Mouse (Mus musculus) urinary bladder, adult 2 months (tissue): ENCODE measurements around the gene Tcta. TPM values are rescaled to one million over a fixed set of nuclear protein-coding genes. Genes with fewer than 3 reads are reported as not detected.
A peak's percentile ranks its signal among the peaks of the same experiment; 100 is the strongest.
"Not testable (repeated sequence)": the region's sequence is repeated elsewhere in the genome, so short reads cannot be mapped to it uniquely, and the experiment has no call there.

ENCODE experiments used
- DNase-seq: peaks from one replicate; pipeline ENCODE4 v3.0.0; 2022; ENCODE audit warnings: low spot score
- polyA plus RNA-seq: library from polyadenylated mRNA; depleted of rRNA; stranded (reverse); fragments of >200 nt; gene quantifications from 2 replicates; pipeline ENCODE4 v1.2.3, GENCODE M21; 2012

The Tcta gene
- polyA plus RNA-seq, 1 experiment, result 107 TPM

DNA sequence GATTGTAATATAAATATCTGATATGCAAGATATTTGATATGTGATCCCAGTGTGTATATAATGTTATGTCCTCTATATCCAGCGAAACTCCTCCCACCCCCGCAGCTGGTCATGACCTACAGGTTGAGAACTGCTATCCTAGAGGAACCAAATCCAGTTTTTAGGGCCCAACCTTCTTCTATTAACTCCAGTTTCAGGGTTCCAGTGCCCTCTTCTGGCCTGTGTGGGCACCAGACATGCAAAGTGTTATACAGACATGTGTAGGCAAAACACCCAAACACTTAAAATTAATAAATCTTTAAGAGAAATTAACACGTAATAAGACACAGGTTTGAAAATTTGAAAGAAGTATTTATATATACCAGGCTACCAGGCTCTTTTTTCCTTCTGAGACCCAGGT lies 11.6 kb upstream of the Tcta start:
- DNase-seq, result no peak

DNA sequence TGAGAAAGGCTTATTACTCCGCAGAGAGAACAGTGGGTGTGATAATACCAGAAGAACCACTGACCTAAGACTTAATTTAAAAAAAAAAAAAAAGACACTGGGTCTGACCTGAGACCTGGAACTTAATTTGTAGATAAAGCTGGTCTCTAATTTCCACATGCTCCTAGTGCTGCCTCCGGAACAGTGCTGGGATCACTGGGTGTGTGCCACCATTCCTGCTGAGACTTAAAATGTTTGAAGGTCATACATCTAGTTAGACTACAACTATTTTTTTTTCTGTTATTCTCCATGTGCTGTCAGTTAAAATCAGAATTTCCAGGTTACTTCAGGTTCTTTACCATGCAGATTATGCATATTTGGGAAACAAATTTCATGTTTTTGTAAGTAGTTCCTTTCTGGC lies 2.2 kb upstream of the Tcta start:
- no peak for DNase-seq

DNA sequence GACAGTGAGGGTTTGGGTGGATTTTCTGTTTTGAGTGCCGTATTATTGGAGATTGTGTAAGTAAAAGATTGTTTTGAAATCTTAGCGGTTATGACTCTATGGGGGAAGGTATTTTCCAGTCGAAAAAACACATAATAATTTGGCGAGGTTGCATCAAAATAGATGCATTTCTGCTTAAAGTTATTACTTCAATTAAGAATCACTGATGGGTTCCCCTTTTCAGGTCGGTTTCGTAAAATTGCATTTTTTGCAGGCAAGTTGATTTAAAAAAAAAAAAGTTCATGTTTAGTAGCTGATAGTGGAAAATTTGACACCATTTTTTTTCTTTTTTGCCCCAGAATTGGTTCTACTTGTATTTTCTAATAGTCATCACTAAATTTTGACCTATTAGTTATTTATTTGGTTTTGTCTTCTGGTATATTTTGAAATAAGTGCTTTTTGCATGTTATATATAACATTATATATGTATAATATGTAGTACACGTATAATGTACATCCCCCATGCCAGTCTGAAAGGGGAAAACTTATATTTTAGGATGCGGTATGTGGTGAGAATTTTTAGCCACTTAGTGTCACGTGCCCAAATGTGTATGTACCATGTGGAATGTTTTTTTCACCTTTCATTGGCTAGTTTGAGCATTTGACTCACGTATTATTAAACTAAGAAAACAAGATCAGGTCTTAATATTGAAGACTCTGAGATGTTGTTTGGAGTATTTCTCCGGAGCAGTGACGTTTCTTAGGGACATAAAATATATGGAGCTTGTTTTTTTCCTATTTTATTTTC lies 1.3 kb upstream of the Tcta start:
- DNase-seq, result no peak

DNA sequence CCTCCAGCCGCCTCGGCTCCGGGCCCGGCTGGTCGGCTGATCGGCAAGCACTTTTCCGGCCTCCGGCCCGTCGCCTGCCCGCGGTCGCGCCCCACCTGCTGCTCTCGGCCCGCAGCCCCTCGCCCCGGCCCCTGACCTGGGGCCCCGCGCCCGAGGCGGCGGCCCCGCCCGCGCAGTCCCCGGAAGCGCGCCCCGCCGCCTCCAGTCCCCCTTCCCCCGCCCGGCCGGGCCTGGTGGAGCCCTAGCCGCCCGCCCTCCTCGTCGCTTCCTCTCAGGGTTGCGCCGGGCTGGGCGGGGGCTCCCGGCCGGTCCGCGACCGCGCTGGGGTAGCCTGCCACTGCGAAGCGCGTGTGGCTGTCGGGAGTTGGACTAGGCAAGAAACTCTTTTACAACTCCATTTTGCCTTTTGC lies 616 bp upstream of the Tcta start:
- no peak for DNase-seq

DNA sequence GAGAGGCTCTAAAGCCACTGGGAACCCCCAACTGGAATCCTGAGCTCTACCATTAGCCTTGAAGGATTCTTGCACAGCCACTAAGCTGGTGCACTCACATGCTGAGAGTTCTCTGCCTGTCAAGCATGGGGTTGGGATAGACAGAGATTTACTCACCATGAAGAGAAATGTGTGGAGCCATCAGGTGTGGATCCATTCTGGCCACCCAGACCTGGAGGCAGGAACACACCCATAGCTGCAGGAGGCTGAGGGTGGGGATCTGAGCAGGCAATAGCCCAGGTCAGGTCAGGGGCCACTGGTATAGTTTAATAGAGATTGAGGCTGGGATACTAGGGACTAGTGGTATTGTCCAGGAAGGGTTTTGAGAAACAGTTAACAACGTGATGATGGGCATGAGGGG lies 790 bp downstream of the Tcta start:
- no peak for DNase-seq

DNA sequence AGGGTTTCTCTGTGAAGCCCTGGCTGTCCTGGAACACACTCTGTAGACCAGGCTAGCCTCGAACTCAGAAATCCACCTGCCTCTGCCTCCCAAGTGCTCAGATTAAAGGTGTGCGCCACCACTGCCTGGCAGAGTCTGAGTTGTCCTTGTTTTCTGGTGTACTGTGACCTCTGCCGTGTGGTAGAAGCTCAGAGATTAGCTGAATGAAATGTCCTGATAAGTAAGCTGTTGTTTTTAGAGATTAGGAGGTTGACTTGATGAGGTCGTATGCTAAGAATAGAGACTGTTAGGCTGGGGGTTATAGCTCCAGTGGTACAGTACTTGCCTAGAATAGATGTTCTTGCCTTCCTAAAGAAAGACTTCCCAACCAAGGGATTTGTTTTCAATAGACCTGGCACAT lies 1.2 kb downstream of the Tcta start:
- no peak for DNase-seq

DNA sequence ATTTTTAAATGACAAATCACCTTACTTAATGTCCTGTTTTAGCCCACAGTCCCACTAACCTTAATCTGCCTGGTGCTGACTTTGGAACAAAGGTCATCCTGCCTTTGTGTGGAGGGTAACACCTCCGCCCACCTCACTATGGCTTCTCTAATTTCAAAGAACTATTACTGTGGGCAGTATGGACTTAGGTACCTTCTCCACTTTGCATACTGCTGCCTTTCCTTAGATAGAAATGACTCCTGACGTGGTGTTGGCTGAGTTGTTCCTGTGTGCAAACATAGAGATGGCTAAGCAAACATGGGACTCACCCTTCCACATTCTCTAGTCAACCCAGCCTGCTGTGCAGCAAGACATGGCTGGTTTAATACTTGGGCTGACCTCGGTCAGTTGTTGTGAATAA lies 4.1 kb downstream of the Tcta start:
- no peak for DNase-seq

DNA sequence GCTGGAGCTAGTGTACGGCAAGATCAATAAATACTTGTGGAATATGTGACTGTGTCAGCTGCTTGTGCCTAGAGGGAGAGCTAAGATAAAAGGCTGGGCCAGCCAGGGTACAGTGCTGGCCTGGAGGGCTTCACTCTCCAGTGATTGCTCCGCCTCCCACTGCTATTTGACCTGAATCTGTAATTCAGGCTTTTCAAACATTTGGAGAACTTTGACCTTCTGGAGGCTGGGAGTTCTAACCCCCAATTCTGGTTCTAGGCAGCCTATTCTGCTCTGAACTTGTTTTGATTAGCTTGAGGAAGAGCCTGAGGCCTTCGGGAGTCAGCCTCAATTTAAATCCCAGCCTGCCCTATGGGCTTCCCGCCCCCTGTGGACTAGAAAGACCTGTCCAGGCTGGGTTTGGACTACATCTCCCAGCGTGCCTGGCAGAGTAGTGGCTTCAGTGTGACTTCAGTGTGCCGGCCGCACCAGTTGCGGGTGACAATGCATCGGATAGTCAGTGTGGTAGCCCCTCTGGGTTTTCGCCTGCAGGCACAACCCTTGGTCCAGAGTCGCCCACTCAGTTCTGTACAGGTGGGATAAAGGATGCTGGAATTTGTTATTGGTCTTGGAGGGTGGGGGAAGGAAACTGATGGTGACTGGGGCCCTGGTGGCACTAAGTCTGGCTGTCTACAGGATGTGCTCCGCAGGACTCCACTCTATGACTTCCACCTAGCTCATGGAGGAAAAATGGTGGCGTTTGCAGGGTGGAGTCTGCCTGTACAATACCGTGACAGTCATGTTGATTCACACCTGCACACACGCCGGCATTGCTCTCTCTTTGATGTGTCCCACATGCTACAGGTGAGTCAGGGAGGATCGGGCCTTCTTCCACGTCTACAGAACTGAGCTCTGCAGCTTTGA lies 9.3 kb downstream of the Tcta start, which contains the start of gene Amt:
TSS of gene Amt (plus strand) at position 401 of the 903 bp plus-strand sequence.
- no peak for DNase-seq

DNA sequence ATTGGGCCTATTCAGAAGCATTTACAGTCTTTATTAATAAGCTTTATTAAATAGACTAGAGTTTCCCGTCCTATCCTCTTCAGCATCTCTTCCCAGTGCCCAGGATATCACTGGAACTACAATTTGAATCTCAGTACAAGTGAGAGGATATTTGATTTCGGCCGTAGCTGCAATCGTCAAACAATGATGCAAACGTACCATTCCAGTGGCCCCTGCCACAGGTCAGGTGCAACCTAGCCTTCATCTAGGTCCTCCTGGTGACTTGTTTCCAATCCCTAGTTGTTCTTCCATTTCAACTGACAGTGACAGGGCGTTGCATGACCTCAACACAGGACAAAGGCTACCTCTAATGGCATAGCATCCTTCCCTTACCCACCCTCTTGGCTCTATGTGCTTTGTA lies 15.2 kb downstream of the Tcta start:
- no peak for DNase-seq

DNA sequence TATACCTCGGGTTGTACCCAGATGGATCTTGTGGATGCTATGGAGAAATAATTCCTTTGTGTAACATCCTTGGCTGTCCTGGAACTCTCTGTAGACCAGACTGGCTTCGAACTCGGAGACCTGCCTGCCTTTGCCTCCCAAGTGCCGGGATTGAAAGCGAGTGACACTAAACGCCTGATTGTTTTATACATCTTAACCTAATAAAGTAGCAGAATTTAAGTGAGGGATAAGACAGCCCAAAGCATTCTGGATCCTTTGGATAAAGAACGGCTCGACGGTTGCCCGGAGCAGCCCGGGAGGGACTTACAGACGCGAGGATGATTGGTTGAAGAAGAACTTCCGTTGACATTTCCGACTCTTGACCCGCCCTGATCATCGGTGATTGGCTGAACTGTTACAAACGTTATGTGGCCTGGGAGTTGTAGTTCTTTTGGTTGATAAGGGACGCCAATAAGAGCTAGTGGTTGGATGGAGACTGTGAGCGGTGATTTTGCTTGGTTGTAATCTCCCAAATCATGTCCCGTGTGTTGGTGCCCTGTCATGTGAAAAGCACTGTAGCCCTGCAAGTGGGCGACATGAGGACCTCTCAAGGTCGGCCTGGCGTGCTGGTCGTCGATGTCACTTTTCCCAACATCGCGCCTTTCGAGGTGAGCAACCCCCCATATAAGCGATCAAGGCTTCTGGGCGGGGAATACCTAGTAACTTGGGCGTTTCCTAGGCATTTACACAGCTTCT lies 15.8 kb downstream of the Tcta start, which contains the start of gene Nicn1:
TSS of gene Nicn1 (plus strand) at position 414 of the 735 bp plus-strand sequence.
- DNase-seq, result peak; percentile 55

DNA sequence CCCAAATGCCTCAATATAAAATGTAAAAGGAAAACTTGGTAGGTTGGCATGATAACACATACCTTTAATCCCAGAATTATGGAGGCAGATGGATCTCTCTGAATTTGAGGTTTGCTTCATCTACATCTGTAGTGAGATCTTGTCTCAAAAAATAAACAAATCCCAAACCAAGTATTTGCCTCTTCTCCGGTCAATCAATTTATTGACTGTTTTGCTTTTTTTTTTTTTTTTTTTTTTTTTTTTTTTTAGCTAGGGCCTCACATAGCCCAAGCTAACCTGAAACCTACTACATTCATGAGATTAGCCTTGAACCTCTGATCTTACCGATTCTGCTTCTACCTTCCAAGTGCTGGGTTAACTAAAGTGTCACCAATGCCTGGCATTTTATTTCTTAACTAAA lies 16.6 kb downstream of the Tcta start:
- no peak for DNase-seq

DNA sequence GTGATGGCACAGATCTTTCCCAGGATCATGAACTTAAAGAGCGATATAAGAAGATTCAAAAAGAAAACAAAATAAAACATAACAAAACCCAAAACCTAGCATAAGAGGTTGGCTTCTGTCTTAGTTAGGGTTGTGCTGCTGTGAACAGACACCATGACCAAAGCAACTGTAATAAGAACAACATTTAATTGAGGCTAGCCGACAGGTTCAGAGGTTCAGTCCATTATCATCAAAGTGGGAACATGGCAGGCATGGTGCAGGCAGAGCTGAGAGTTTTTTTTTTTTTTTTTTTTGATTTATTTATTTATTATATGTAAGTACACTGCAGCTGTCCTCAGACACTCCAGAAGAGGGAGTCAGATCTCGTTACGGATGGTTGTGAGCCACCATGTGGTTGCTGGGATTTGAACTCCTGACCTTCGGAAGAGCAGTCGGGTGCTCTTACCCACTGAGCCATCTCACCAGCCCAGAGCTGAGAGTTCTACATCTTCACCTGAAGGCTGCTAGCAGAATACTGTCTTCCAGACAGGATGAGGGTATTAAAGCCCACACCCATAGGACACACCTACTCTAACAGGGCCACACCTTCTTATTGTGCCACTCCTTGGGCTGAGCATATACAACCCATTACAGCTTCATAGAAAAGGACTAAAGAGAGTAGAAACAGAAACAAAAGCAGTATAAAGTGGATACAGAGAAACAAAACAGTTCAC lies 18.3 kb downstream of the Tcta start:
- DNase-seq, result not testable (repeated sequence)

DNA sequence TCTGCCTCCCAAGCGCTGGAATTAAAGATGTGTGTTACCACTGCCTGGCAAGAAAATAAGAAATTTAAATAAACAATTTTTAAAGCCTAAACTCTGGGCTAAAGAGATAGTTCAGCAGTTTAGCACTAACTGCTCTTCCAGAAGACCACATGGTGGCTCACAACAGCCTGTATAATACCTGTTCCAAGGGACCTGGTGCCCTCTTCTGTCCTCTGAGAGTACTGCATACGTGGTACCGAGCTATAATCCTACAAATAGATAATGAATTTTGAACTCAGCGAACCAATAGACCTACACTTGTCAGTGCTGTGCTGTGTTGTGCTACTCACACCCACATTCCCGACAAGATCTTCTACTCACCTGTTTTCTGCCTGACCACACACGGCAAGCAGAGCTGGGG lies 21.6 kb downstream of the Tcta start:
- DNase-seq, result no peak

DNA sequence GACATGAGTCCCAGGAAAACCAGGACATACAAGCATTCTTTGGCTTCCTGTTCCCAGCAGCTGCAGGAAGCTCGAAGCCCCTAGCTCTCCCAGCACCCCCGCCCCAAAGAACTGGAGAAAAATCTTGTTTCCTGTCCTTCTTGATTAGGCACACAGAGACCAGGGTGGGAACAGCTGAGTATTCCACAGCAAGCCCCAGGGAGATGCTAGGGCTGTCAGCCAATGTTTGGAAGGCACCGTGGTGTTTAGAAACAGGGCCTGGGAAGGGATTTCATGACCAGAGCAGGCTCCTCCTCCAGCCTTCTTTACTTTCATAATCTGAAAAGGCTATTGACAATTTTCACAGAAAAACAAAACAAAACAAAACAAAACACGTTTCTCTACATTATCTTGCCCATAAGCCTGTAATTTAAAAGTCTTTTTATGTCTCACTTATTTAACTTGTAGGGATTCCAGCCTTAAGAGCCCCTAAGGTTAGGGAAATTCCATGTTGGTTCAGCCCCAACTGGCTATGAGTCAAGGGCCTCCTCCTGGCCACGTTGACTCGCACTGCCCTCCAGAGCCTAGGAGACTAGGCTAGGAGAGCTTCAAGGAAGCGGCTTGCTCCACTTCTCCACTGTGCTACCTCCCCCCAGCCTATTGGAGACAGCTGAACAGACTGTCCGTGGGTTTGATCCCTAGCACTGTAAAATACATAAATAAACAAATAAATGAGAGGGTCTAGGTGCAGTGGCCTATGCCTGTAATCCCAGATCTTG lies 25.7 kb downstream of the Tcta start:
- DNase-seq, result no peak

DNA sequence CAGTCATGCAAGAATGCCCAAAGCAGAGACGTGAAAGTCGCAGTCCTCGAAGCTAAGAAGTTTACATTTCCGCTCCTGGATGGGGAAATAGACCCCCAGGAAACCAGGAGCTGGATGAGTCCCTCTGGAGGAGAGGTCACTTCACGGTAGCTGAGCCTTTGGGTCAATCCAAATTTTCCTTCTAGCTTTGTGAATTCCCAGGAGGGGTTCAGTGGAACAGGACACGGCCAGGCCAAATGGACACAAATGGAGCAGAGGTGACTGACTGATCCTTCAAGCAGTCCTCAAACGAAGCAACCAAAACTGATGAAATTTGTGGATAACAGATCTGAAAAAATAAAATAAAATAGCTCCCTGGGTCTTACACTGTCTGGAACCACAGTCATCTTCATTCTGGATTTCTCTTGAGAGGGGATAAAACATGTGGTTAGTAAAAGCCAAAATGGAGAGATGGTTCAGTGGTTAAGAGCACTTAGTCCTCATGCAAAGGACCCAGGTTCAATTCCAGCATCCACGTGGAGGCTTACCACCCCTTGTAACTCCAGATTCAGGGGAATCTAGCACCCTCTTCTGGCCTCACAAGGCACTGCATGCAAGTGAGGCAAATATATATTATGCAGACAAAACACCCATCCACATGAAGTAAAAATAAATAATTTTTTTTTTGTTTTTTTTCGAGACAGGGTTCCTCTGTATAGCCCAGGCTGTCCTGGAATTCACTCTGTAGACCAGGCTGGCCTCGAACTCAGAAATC lies 27.1 kb downstream of the Tcta start:
- DNase-seq, result no peak

DNA sequence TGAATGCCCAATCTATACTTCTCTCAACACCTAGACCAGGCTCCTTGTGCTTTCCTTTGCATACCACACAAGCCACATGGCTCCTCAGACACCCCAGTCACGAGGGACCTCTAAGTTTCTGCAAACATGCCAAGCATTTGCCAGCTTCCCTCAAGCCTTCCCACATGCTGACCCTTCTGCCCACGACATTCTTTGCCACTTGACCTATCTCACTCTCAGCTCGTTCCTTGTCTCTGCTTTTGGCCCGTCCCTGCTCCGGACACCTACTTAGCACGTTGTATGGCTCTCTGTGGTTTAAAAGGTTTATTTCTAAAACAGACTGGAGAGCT lies 30.7 kb downstream of the Tcta start:
- no peak for DNase-seq

DNA sequence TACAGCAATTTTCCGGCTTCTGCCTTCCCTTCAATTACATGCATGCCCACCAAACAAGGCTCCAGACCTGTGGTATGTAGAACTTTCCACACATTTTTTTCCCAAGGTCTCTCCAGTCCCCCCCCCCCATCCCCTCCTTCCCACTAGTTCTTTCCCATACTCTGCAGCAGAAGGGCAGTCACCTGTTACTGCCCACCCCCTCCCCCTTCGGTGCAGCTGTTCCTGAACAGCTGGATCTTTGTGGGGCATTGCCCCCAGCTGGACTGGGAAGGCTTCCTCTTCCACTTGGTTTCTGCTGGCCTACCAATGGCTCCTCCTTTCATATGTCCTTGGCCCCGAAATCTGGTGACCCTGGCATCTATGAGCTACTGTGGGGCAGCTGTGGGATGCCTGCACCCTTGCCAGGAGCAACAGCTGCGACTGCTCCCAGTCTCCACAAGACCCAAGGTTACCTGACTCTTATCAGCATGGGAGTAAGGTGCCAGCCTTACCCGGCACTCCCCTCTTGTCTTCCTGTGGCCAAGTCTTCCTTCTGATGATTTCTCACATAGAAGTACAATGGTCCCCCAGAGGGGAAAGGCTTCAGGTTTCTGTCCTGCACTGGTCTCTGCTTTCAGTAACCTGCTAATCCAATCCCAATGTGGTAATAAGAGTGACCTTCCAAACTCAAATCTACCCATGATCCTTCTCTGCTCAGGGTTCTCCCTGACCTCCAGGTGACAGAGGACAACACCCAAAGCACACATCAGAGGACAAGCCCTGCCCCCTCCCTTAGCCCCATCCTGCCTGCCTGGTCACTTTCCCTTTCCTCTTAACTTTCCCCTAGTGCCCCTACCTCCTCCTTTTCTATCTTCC lies 31.3 kb downstream of the Tcta start:
- no peak for DNase-seq

DNA sequence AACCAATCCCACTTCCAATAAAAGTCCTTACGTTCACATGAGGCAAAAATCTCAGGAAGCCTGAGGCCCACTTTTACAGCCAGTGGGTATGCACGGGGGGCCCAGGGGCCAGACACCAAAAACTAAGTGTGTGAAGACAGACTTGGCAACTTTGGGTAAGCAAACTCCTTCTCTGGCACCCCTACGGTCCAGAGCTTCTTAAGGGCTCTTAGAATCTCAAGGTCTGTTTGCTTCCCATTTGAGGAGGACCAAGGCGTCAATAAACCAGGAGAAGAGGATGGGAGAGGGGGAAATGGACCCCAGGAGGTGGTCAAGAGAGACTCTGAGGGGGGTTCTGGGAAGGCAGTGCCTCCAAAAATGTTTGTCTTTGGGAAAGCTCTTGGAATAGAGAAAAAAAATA lies 32.5 kb downstream of the Tcta start:
- no peak for DNase-seq

DNA sequence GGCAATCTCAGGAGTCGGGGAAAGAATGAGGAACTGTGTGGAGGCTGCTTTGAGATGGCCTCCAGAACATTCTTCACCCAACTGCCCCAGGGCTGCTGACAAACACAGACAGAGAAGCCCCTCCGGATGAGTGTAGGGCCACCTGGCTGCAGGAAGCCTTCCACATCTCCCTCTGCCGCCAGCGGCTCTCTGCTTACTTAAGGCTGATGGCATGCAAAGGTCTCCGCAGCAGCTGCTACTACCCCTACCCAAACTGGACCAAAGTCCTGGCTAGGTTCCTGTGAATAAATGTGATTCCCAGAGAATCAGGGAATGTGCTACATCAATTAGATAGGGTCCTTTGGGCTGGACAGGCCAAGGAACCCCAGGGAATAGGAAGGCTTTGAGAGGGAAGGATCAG lies 33.3 kb downstream of the Tcta start:
- DNase-seq, result no peak
